Mouse (Mus musculus): ENCODE results near the gene Ninj2. TPM values are rescaled to one million over a fixed set of nuclear protein-coding genes. Genes with fewer than 3 reads are reported as not detected.
A peak's percentile ranks its signal among the peaks of the same experiment; 100 is the strongest.
"Not testable (repeated sequence)": the region's sequence is repeated elsewhere in the genome, so short reads cannot be mapped to it uniquely, and the experiment has no call there.

Gene Ninj2
- not detected for total RNA-seq (2021)
- long read RNA-seq, experiment 1, partial matches to known transcripts = 0 of 6 reads
- long read RNA-seq, experiment 1, other reads (novel, unspliced or antisense) = 6 of 6 reads
- long read RNA-seq, experiment 2, partial matches to known transcripts = 0 of 8 reads
- long read RNA-seq, experiment 2, other reads (novel, unspliced or antisense) = 8 of 8 reads

GRCm38 (mm10) chr6:120093100-120093499, at the start of gene Ninj2:
Gene Ninj2, plus strand, starts transcription at chr6:120093350.
- no peak for DNase-seq

GRCm38 (mm10) chr6:120045406-120045805, 47.7 kb upstream of the Ninj2 start:
- DNase-seq = no peak

DNA sequence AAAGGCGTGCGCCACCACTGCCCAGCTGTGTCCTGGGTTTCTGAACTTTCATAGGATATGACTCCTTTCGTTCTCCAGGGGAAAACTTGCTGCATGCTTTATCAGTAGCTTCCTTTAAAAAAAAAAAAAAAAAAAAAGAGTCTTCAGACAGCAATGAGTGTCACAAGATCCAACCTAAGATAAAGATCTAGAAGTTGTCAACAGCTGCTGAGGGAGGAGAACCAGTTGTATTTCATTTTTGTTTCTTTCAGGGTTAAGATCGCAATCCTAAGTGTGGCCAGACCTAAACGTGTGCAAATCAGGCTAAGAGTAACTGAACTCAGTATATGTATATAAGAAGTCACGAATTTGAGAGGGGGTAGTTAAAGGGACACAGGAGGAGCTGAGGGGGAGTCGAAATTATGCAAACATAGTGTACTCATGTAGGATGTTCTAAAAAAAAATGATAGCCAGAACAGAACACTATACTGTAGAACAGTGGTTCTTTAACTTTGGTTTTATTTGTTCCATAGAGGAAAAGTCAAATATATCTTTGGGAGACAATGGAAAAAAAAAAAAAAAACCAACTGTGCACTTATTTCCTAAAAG, 45.4 kb upstream of the Ninj2 start:
- no peak for DNase-seq

DNA sequence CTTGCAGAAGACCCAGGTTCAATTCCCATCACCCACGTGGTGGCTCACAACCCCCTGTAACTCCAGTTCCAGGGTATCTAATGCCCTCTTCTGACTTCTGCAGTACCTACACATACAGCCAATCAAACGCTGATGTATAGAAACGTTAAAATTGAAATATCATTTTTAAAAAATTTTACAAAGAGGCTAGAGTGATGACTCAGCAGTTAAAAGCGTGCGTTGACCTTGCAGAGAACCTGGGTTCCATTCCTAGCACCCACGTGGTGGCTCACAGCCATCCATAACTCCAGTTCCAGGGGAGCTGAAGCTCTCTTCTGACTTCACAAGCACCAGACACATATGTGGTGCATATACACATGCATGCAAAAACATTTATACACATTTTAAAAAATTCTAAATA, 38.7 kb upstream of the Ninj2 start:
- DNase-seq = no peak

DNA sequence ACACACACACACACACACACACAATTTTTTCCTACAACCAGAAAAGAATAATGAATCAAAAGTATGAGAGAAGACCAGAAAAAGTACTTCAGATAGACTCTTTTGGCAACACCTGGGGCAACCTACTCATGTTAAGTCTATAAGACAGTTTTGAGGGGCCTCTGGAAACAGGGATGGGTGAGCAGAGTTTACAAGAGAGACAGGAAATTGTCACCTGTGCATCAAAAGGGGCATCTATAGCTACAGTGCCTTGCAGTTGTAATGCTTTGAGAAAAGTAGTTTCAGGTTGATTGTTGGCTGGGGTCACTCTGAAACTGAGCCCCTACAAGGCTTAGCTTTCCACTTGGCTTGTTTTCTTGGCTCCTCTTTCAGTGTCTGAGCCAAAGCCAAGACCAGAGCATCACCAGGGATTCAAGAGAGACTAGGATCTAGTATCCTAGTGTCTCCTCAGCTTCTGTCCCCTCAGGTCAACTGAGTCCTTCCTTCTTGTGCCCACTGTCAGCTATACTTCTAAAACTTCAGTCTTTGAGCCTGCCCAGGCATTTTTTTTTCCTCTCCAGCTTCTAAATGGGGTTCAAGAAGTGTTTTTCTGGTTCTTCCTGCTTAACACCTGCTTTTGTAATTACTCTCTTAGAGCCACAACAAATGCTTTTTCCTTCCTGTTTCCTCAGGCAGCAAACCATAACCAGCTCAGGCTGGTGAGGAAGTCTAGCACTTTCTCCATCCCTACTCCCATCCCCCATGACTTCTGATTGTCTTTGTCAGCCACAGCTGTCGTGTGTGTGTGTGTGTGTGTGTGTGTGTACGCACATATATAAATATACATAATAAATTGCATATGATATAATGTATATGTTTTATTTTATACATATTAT, 37.2 kb upstream of the Ninj2 start:
- DNase-seq = peak; percentile 56

DNA sequence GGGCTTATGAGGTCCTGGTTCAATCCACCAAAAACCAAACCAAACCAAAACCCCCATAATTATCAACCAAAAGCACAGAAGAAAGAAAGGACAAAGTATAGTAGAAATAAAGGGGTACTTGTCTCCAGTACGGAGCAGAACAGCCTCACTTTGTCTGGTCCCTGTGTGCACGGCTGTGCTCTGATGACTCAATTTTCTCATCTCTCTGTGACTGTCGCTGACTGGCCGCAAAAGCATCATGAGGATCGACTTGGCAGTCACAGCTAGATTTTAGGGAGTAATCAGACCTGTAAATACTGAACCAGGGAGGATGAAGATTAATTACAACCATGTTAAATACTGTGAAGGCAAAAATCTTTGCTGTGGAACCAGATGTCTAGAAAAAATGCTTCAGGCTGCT, 30.2 kb upstream of the Ninj2 start:
- DNase-seq = no peak

DNA sequence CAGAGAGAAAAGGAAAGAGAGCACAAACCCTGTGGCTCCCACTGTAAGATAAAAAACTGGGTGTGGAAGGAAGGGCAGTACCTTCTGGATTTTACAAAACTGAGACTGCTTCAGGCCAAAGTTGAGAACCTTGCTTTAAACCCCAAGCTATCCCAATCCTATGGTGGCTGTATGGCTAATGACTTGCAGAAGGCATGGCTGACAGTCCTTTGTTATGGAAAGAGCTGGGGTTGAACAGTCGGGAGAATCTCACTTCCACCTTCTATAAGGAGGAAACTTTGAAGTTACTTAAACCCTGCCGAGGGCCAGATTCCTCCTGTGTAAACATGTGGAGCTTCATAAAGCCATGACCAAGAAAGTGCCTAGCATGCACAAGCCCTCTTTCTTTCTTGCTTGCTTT, 28.5 kb upstream of the Ninj2 start:
- no peak for DNase-seq

DNA sequence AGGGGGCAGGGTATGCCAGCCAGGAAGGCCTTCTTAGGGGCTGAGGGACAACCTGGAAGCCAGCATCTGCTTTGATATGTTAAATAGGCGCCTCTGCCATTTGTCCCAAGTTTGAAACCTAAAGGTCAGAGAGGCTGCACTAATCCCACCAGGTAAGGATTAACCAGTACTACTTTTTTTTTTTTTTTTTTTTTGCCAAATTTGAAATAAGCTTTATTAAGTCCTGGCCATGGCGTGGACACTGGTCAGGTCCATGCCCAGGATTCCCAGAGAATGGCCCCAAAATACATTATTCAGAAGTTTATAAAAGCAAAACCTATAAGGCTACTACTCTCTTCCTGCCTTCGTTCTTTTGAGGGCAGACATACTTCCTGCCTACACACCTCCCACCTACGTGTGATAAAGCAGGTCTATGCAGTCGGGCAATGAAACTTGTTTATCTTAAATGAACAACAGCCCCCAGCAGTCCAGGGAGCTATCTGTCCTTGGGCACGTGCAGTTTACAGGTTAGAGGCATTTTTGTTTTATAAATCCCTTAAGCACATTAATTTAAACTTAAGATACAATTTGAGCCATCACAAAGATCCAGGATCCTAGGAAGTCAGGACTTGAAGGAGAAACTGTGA, 27.5 kb upstream of the Ninj2 start:
- DNase-seq = no peak

DNA sequence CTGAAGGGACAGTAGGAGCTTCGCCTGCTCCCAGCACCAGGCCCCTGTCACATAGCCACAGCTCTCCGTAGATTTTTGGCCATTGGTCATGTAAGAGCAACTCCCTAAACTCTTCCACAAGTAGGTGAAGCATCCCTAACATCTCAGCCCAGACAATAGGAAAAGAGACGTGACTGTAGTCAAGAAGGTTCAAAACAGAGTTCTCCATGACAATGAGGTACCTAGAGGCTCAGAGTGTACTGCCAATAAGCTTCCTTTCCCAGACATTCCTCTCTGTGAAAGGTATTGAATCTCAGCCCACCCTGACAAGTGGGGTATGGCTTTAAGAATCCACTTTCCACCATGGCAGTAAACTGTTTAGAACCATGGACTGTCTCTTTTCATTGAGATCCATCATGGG, 23.6 kb upstream of the Ninj2 start:
- no peak for DNase-seq

DNA sequence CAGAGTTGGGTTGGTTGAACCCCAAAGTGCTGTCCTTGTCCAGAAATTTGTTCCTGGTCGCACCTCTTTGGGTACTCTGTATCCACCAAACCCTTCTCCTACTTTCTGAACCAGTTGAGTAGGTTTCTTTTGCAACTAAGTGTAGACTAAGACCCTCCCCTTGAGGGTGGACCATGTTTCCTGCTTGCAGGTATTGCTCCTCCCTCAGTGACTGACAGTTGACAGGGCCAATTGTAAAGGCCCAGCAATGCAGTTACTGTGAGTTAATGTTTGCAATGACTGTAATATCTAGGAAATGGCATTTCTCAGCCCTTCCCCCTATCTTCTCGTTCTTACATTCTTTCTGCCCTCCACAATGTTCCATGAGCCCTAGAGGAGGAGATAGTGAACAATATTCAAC, 20.5 kb upstream of the Ninj2 start:
- no peak for DNase-seq

DNA sequence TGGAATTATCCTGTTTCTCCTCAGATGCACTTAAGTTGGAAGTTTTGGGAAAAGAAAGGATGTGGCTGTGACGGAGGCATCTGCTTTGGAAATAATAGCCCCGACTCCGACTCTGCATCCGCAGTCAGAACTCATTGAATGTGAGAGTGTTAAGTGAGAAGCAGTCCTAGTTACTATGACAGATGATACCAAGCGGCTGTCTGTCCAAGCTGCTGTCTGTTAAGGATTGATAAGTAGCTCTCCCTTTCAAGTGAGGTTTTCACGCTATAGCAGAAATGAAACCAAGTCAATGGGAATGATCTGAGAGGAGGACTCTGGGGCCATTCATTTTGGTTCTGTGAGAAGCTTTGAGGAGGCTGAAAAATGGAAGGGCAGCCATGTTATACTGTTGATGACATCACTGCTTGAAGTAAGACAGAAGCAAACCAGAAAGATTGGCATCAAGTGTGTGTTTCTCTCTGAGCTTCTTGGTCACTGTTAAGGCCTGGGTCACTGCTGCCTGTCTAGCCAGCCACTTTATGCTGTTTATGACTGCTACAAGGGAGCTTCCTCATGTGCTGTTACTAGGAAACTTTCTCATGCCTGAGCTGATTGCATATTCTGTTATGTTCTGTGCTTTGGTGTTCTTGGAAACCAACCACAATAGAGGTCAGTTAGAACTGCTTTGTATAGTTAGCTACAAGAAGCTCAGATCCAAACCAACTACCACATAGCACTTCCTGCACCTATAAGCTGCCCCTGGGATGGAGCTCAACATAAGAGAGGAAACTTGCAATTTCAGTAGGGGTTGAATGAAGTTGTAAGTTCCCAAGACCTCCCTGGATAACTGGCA, 16.3 kb upstream of the Ninj2 start:
- no peak for DNase-seq

DNA sequence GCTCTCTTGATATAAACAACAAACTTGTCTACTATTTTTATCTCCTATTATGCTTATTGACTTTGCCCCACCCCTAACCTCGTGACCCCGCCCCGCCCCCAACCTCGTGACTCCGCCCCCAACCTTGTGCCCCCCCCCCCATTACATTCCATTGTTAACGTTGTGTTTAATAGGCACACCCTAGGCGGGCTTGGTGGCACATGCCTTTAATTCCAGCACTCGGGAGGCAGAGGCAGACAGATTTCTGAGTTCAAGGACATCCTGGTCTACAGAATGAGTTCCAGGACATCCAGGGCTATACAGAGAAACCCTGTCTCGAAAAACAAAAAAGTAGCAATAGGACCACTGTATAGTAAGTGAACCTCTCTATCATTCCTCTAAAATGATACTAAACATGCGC, 13.6 kb upstream of the Ninj2 start:
- no peak for DNase-seq

- DNase-seq = no peak
Measured at GRCm38 (mm10) chr6:120081516-120081915, 11.6 kb upstream of the Ninj2 start.

DNA sequence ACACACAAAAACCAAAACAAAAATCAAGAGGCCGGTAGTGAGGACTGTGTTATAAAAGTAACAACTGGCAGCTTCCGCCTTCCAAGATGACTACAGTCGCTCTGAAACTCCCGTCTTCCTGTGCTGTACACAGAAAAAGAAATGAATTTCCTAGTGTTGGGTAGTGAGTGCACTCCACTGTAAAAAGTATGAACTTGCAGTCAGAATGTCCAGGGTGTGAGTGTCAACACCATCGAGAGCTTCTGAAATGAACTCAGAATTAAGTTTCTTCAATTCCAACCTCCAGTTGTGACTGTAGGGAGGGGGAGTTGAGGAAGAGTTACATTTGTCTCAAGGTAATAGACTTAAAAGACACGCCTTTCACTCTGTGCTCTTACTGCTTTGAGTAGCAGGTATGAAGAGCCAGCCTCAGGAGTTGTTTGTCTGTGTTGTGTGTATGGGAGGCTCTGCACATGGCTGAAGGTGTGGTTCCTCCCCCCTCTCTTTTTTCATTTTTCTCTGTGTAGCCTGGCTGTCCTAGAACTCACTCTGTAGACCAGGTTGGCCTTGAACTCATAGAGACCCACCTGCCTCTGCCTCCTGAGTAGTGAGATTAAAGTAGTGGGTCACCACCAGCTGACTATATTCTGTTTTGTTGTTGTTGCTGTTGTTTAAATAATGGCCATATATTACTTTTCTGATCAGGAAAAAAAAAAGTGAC, 10.7 kb upstream of the Ninj2 start:
- no peak for DNase-seq

GRCm38 (mm10) chr6:120082951-120083411, 10.2 kb upstream of the Ninj2 start:
- no peak for DNase-seq

DNA sequence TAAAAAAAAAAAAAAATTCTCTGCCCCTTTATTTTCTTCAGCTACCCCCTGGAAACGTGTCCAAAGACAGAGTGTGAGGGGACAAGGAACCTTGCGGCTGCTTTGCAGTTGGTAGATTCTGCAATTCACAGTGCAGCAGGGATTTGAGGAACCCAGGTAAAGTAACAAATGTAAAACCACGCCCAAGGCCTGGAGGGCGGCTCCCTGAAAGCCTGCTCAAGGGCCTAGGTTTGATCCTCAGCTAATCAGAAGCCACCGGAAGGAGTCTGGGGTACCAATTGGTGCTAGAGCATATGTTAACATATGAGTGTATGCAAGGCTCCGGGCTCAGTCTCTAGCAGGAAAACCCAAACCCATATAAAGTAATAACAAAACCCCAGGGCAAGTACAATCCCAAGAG, 9.7 kb upstream of the Ninj2 start:
- DNase-seq = no peak

- no peak for DNase-seq
Measured at GRCm38 (mm10) chr6:120084983-120085382, 8.2 kb upstream of the Ninj2 start.

GRCm38 (mm10) chr6:120085832-120086231, 7.3 kb upstream of the Ninj2 start:
- DNase-seq = no peak

DNA sequence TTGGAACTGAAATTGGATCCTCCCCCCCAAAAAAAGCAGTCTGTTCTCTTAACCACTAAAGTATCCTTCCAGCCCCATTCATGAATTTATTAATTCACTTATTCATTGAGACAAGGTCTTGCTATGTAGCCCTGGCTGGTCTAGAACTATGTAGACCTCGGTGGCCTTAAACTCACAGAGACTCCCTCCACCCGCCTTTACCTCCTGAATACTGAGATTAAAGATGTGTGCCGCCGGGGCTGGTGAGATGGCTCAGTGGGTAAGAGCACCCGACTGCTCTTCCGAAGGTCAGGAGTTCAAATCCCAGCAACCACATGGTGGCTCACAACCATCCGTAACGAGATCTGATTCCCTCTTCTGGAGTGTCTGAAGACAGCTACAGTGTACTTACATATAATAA, 6.1 kb upstream of the Ninj2 start:
- not testable (repeated sequence) for DNase-seq

- DNase-seq = no peak
Measured at GRCm38 (mm10) chr6:120090712-120091248, 2.4 kb upstream of the Ninj2 start.

- no peak for DNase-seq
Measured at GRCm38 (mm10) chr6:120091956-120092355, 1.2 kb upstream of the Ninj2 start.

Measured in gastrocnemius, postnatal 25 days (tissue).